Mouse (Mus musculus) spleen, embryonic (tissue): ENCODE measurements at regions not wholly inside any gene's neighbourhood (a gene's known extent, or its start where the extent isn't known, plus 50 kb on each side); places are given as distances from the start of the nearest gene placed in this dataset.

Experiments
- CTCF ChIA-PET: fragments of 350-600 bp; sonication (Branson Sonifier 250); formaldehyde crosslinking; loops from one replicate; lab custom pipeline; 2022; lab: Charles Lee

GRCm38 (mm10) chr14:66584699-66585098, 575.7 kb upstream of the Gulo start:
- CTCF ChIA-PET: no interaction called here

DNA sequence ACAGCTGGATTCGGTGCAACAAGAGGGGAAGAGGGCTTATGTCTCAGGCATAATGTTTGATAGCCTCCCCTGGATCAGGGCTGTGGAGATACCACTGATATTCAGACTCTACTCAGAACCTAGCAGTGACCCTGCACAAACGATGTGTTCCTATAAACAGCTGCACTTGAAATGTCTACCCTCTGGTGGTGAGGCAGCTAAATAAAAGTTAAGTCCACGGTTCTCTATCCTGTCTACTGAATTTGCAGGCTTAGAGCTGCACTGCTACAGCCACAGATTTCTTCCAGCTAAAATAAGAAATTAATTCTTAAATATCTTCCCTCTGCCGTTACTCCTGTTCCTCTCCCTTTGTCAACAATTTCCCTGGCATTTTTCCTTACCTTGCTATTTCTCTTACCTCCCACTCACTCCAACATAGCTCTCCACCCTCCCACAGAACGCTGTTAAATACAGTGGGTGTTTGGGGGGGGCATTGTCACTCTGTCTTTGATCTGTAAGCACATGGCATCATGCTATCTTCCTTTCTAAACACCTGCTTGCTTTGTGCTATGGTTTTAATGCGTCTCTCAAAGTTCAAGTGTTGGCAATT, 571.0 kb upstream of the Gulo start:
- CTCF ChIA-PET: no interaction called here

- CTCF ChIA-PET: no interaction called here
Measured at GRCm38 (mm10) chr14:66566600-66566999, 557.6 kb upstream of the Gulo start.

DNA sequence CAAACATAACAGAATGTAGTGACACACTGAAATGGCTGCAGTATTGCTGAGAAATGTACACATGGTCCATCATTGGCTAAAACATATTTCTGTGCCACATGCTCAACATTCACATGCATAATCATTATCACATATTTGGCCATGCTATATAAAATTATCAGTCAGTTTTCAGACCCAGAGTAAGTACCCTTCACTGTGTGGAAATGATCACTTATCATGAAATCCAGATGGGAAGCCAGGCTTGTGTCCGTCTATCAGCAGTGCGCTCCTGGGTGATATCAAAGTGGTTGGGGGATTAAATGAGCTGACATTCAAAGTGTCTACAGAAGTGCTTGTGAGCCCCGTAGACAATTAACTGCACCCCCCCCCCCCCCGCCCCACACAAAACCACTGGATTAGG, 553.7 kb upstream of the Gulo start:
- CTCF ChIA-PET: no interaction called here

- CTCF ChIA-PET: no interaction called here
Measured at GRCm38 (mm10) chr14:66561715-66562114, 552.7 kb upstream of the Gulo start.

GRCm38 (mm10) chr14:66561042-66561590, 552.1 kb upstream of the Gulo start:
- CTCF ChIA-PET: no interaction called here

DNA sequence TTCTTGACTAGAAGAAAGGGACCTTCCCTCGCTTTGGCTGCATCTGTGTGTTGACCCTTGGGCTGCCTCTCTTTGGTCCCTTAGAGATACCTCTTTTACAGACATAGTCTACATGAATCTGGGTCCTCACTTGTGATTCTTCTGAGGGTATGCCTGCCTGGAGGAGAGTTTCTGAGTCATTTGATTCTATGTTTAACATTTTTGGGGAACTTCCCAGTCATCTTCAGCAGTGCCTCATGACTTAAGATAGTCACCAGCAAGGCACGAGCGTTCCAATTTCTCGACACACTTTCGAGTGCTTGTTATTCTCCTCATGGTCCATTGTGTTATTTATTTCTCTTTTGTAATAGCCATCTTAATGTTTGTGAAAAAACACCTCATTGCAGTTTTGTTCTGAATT, 549.4 kb upstream of the Gulo start:
- CTCF ChIA-PET: no interaction called here

DNA sequence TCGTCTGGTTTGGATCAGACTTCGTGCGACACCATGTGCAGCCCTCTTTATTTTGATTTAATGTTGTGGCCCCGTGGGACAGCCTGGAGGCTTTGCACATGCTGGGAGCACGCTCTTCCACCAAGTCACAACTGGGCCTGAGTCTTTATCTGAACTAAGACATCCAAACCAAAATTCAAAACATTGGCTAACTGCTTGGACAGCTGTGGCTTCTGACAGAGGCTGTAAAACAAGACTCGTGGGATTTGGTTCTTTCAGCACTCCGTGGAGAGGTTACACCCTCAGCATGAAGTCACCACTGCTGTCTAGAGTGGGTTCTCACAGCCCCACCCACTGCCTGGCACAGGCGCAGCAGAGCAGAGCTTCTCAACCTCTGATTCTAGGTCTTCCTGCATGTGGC, 548.6 kb upstream of the Gulo start:
- CTCF ChIA-PET: no interaction called here

- CTCF ChIA-PET: no interaction called here
Measured at GRCm38 (mm10) chr14:66538498-66538897, 529.5 kb upstream of the Gulo start.

GRCm38 (mm10) chr14:66534671-66535070, 525.7 kb upstream of the Gulo start:
- CTCF ChIA-PET: no interaction called here

GRCm38 (mm10) chr14:66528135-66528534, 519.1 kb upstream of the Gulo start:
- CTCF ChIA-PET: no interaction called here

DNA sequence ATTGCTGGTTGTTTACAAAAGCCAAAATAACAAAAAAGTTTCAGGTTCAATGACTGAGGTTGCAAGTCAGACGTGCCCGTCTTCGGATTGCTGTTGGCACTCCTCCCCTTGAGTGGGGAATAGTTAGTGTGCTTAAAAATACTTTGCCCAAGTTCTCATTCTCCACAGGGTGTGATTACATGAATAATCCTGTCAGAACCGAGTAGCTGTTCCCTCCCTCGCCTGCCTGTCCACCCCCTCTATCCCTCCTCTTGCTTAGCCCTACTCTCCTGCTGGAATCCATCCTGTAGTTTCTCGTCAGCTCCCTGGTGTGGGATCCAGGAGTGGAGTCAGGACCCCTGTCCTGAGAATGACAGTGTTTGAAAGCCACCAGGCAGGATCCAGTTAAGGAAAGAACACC, 518.1 kb upstream of the Gulo start:
- CTCF ChIA-PET: no interaction called here

DNA sequence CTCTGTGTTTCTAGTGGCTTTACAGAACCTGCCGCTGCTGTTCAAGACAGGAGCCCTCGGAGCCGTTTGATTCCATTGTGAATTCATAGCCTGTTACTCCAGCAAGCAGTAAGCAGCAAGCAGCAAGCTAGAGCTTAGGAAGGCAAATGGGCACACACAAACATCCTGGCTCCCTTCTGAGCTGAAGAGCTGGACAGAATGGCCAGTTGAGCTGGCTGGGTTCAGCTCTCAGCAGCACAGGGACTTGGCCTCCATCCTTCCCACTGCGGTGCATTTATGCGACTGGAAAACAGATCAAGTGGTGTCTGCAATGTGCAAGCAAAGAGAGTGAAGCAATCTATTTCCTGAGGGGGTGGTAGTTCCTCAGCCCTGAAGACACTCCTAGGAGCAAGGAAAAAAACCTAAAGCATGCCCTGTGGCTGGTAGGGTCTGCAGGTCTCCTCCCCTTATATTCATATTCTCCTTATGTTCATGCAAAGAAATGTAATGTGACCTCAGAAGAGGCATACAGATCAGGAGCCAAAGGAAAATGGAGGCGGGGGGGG, 513.9 kb upstream of the Gulo start:
- CTCF ChIA-PET: no interaction called here

DNA sequence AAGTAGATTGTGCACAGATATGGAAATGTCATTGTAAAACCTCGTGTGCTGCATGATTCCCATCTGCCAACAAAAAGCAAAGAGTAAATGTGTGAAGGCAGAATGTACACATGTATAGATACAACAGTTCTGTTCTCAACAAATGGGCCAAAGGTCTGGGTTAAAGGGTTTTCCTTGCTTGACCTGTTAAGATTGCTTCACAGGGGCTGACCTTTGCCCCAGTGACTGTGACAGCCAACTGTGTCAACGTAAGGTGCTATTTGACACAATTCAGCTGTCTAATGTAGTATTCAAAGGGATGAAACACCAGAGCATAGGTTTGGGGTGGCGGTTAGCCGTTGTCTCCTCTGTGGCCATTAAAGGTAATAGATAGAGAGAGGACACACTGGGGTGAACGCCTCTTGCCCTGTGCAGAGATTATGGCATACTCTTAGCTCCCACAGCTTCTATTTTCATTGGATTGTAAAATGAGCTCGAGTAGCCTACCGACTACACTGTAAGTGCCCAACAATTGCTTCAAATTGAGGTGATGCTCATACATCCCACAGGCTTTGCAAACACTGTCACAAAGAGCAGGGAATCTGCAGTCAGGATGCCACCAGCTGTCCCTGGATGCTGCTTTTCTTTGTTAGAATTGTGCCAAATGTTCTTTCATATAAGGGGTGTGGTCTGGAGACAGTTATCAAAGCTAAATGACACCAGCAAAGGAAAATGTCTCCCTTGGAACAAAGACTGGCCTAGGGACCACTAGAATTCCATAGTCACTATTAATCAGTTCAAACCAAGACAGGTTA, 513.0 kb upstream of the Gulo start:
- CTCF ChIA-PET: no interaction called here

GRCm38 (mm10) chr14:66516770-66517169, 507.8 kb upstream of the Gulo start:
- CTCF ChIA-PET: no interaction called here

DNA sequence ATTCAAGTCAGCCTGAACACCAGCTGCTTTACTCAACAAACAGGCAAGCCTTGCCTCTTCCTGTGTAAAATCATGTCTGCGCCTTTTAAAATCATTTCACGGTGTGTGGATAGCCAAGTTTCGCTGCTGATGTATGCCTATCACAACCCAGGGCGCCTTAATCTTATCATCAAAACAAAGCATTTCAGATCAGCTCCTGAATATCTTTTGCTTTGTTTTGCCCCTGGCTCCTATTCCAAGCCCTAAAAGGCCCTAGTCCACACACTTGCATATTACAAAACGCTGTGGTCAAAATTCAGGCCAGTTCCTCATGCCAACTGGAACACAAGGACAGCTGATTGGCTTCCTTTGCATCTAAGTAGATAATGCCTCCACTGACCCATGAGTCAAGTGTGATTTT, 501.7 kb upstream of the Gulo start:
- CTCF ChIA-PET: no interaction called here

- CTCF ChIA-PET: no interaction called here
Measured at GRCm38 (mm10) chr14:66510218-66510617, 501.2 kb upstream of the Gulo start.

GRCm38 (mm10) chr14:66509706-66510105, 500.7 kb upstream of the Gulo start:
- CTCF ChIA-PET: no interaction called here

DNA sequence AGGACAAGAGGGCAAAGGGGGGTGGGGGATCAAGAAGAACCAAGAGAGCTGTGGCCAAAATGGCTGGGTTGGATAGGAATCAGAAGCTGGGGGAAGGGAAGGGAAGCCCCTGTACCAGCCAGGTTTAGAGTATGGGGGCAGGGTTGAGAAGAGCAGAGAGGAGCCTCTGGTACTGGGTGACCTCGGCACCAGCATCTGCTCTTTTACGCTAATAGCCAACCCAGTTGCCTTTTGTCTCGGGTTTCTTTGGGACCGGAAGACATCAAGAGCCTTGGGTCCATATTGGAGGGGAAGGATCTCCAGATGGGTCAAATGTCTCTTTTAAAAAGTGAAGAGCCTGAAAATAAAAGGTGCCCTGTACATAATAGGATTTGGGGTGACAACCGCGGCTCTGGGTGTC, 493.0 kb upstream of the Gulo start:
- CTCF ChIA-PET: no interaction called here

GRCm38 (mm10) chr14:66499896-66500295, 490.9 kb upstream of the Gulo start:
- CTCF ChIA-PET: no interaction called here

GRCm38 (mm10) chr14:66495146-66495545, 486.1 kb upstream of the Gulo start:
- CTCF ChIA-PET: no interaction called here

- CTCF ChIA-PET: no interaction called here
Measured at GRCm38 (mm10) chr14:66494518-66494923, 485.5 kb upstream of the Gulo start.

GRCm38 (mm10) chr14:66493691-66494121, 484.7 kb upstream of the Gulo start:
- CTCF ChIA-PET: no interaction called here
